Mouse (Mus musculus) urinary bladder, postnatal 4 days (tissue): Measurements from ENCODE around the gene Tceanc2.
"Not testable (repeated sequence)": the region's sequence is repeated elsewhere in the genome, so short reads cannot be mapped to it uniquely, and the experiment has no call there.

ENCODE experiments used
- DNase-seq, 2 experiments: peaks; one replicate each; pipeline ENCODE4 v3.0.0; 2021 to 2022; ENCODE audit warnings: low spot score in 2 of 2

The Tceanc2 gene

DNA sequence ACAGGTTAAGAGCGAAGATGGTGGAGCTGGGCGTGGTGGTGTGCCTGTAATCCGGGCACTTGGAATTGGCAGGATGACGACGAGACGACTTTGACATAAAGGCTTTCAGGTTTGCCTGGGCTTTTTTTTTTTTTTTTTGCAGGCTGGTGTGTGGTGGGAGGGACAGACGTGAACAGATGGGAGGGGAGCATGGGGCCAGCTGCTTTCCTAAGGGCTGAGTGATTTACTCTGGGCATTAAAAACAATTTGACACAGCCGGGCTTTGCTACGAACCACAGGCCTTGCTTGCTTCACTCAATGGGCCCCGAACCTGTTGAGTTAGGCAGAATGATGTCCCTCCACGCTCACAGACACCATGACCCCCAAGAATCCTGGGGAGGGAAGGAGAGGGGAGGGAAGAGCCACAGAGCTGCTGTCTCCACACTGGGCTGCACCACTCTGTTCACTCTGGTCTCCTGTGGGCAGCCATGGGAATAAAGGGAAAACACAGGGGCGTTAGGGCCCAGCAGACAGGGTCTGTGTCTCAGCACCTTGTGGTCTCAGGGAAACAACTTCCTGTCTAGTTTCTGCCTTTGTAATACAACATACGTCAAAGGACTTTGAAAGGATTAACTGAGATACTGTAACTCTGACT, 51.9 kb downstream of the Tceanc2 start:
- no peak for DNase-seq

DNA sequence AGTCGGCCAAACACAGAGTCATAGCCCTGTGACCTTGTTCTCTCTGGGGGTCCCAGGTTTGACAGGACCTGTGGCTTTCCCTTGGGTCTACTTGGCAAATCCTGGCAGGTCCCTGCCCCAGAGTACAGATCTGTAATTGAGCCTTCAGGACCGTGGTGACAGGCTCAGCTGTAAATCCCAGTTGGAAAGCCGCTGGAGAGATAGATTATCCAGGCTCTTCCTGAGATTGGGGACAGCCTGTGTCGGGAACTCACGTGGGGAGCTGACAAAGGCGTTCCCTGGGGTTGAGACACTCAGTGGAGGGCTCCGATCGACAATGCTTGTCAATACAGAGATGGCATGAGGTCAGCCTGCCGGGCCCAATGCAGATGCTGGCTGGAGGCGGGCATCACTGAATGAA, 52.5 kb downstream of the Tceanc2 start:
- no peak for DNase-seq

- no peak for DNase-seq
Observed at GRCm38 (mm10) chr4:107125101-107125500, 53.8 kb downstream of the Tceanc2 start.

GRCm38 (mm10) chr4:107124376-107124775, 54.5 kb downstream of the Tceanc2 start:
- DNase-seq, result no peak

- DNase-seq, result peak in 1 of 2 experiments; percentile 34
Observed at GRCm38 (mm10) chr4:107121165-107121943, 57.6 kb downstream of the Tceanc2 start.

- no peak for DNase-seq
Observed at GRCm38 (mm10) chr4:107120676-107121075, 58.2 kb downstream of the Tceanc2 start.

DNA sequence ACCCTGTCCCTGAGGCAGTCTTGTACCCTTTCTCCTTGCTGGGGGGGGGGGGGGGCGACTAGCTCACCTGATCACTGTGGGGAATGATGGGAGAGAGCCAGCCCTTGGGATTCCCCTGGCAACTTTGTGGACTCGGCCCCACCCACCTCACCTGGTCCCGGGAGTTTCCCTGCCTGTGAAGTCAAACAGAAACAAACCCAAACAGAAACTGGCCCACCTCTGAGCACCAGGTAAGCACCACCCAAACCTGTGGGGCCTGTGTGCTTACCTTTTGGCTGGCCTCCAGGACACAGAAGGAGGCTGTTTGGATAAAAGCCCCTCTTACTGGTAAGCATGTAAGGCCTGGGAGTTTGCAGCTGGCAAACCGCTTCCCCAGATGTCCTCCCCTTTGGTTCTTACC, 59.9 kb downstream of the Tceanc2 start:
- no peak for DNase-seq

DNA sequence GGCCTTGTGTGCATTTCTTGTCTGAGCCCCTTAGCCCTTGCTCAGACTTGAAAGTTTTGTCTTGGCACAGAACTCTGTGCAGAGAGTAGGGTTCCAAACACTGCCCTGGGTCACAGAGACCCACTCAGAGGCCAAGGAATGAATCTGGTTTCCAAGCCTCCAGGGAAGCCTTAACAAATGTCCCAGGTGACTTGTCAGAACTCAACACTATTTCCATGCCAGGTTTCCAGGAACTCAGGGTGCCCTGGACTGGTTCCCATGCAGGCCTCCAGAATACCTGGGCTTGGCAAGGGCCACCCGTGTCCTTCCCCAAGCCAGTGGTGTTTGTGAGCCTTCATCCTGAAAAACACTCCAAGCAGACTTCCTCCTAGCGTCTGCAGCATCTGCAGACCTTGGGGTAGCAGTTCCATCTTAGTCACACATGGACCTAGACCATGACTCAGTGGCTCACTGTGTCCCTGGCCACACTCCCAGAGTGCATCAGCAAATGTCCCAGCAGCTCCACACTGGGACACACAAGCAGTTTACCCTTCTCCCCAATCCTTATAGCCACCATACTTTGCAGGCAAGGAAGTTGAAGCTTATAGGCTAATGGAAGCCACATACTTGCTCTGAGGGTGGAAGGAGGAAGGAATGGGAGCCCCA, 61.1 kb downstream of the Tceanc2 start:
- DNase-seq, result no peak

DNA sequence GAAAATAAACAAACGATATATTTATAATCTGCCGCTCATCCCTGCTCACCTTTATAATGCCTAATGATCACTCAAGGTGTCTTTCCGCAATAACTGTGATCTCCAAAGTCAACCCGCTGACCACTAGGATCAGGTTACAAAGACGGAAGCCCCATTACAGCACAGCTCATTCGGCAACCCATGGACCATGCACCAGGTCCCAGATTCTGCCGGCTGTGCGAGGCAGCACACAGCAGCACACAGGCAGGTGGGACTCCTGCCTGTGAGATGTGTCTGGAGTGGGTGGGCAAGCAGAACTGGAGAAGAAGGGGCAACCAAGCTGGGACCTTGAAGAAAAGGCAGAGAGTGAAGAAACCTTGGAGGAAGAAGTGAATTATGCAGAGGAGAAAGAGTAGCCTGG, 64.6 kb downstream of the Tceanc2 start:
- no peak for DNase-seq

DNA sequence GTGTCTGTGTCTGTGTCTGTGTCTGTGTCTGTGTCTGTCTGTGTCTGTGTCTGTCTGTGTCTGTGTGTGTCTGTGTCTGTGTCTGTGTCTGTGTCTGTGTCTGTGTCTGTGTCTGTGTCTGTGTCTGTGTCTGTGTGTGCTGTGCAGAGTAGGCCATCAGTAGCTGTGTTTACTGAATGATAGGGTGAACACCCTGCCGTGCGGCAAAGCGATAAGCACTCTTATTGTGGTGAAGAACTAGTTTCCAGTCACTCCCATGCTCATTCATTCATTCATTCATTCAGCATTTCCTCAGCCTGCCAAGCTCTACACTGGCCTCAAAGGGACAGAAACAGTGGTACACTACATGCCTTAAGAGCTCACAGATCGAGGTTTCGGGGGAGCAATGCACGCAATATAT, 69.7 kb downstream of the Tceanc2 start:
- not testable (repeated sequence) for DNase-seq

- DNase-seq, result no peak
Observed at GRCm38 (mm10) chr4:107108291-107108731, 70.6 kb downstream of the Tceanc2 start.

DNA sequence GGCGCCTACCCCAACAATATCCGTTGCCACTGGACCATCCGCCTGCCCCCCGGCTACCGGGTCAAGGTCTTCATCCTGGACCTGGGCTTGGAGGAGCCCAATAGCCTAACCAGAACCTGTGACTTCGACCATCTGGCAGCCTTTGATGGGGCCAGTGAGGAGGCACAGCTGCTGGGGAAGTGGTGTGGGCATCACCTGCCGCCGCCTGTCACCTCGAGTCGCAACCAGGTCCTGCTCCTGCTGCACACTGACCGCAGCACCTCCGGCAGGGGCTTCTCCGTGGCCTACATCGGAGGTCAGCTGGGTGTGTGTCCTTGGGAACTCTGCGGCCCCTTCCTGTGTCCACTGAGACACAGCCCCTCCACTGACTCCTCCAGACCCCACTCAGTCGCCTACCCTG, 72.1 kb downstream of the Tceanc2 start:
- no peak for DNase-seq

DNA sequence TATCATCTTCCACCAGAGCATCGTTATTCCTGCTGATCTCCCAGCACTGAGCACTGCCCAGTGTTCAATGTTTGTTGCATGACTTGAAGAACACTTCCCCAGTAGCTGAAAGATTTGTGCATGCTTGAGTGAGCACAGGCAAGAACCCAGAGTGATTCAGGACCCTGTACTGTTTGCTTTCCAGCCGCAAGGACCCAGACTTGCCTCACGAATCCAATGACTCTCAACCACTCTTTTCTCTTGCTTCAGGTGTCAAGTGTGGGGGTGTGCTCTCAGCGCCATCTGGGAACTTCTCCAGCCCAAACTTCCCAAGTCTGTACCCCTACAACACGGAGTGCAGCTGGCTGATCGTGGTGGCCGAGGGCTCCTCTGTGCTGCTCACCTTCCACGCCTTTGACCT, 76.7 kb downstream of the Tceanc2 start:
- no peak for DNase-seq

GRCm38 (mm10) chr4:107098791-107099525, 80.0 kb downstream of the Tceanc2 start:
- no peak for DNase-seq

DNA sequence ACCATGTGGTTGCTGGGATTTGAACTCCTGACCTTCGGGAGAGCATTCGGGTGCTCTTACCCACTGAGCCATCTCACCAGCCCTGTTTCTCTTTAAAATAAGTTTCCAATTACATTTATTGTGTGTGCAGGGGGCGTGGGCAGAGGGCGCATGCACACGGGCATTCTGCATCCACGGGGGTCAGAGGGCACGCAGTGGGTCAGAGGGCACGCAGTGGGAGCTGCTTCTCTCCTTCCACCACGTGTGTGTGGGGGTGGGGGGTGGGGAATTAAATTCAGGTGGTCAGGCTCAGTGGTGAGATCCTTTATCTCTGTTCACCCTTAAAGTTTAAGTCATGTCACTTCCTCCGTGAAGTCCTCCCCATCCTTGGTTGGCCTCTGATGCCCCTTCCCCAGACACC, 80.5 kb downstream of the Tceanc2 start:
- no peak for DNase-seq

GRCm38 (mm10) chr4:107097871-107098270, 81.0 kb downstream of the Tceanc2 start:
- no peak for DNase-seq

DNA sequence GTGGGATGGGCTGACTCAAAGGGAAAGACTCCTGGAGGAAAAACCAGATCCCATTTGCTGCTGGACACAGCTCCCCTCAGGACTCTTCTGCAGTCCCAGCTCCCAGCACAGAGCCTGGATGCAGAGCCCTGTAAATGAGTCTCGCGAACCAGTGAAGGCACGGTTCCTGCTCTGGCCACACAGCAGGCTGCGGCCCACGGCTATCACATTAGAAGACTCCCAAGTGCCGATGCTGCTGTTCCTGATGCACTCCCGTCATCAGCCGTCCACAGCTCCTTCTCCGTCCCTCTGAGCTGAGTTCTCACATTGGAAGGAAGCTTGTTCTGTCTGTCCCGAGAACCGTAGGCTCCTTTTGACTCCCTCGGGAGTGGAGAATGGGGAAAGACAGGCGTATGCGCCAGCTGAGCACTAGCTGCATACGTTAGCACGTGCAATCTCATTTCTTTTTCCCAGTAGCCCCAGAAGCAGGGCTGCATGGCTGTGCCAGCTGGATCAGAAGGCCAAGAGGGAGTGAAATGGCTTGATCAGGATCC, 82.0 kb downstream of the Tceanc2 start, which contains the start of gene Cdcp2:
TSS of gene Cdcp2 (plus strand) at position 51 of the 533 bp plus-strand sequence.
- no peak for DNase-seq

GRCm38 (mm10) chr4:107096043-107096442, 82.9 kb downstream of the Tceanc2 start:
- no peak for DNase-seq

GRCm38 (mm10) chr4:107094484-107095187, 84.3 kb downstream of the Tceanc2 start:
- no peak for DNase-seq

DNA sequence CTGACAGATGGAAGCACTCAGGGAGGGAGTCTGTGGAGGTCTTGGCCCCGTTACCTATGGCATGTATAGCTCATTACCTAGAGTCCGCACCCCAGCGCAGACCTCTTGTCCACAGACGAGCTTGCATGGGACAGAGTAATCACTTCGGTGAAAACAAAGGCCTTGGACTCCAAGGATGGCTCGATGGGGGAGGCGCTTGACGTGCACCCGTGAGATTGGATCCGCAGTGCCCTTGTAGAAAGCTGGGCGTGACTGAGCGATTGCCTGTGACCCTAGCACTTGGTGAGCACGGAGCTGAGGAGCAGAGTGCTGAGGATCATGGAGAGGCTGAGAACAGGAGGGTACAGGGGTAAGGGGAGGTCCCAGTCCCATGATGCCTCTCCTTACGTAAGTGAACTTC, 87.2 kb downstream of the Tceanc2 start:
- DNase-seq, result no peak

- DNase-seq, result no peak
Observed at GRCm38 (mm10) chr4:107084858-107085257, 94.1 kb downstream of the Tceanc2 start.
